Mouse (Mus musculus): ENCODE results near the gene Cyb561. TPM values are rescaled to one million over a fixed set of nuclear protein-coding genes. Genes with fewer than 3 reads are reported as not detected.

Cyb561 gene
- polyA plus RNA-seq, 1 experiment from 2014 or later: 11.6 TPM

- 94% methylated on average over 2 of the region's 2 CpGs for WGBS
- DNase-seq (ENCODE audit: low spot score, missing footprints): no peak
Measured at GRCm38 (mm10) chr11:105920836-105921235, 32.3 kb downstream of the Cyb561 start.

GRCm38 (mm10) chr11:105920098-105920785 lies 32.9 kb downstream of the Cyb561 start:
- H3K4me3 ChIP-seq (ENCODE audit: low read depth, low read length): no peak overlapping the region
- no peak overlapping the region for H3K27ac ChIP-seq (ENCODE audit: low read depth, low read length)
- no peak overlapping the region for H3K4me2 ChIP-seq
- H3K9me3 ChIP-seq (ENCODE audit: control insufficient read depth, low read length): no peaks in the 10 kb centered on the region
- DNase-seq (ENCODE audit: low spot score, missing footprints) (no peak), ATAC-seq (ENCODE audit: low FRiP score) (no peak)
- 71% methylated on average over 3 of the region's 3 CpGs for WGBS
- no peaks in the 10 kb centered on the region for H3K27me3 ChIP-seq (ENCODE audit: control insufficient read depth, insufficient read depth, low read length)
- no peaks in the 10 kb centered on the region for H3K4me1 ChIP-seq (ENCODE audit: control insufficient read depth, insufficient read depth, low read length)
- no peak overlapping the region for H3K9ac ChIP-seq (ENCODE audit: low read length)
- 0 out of 2 replicates have a peak, but pooled peaks cover 4% of the 10 kb centered on the region for H3K36me3 ChIP-seq (ENCODE audit: control insufficient read depth, insufficient read depth, low read length)

More at GRCm38 (mm10) chr11:105920836-105921235, 32.3 kb downstream of the Cyb561 start:
- no peak overlapping the region for H3K9ac ChIP-seq (ENCODE audit: low read length)
- H3K4me1 ChIP-seq (ENCODE audit: control insufficient read depth, insufficient read depth, low read length): no peaks in the 10 kb centered on the region
- no peak for ATAC-seq (ENCODE audit: low FRiP score)
- 0 out of 2 replicates have a peak, but pooled peaks cover 4% of the 10 kb centered on the region for H3K36me3 ChIP-seq (ENCODE audit: control insufficient read depth, insufficient read depth, low read length)
- no peaks in the 10 kb centered on the region for H3K27me3 ChIP-seq (ENCODE audit: control insufficient read depth, insufficient read depth, low read length)
- H3K27ac ChIP-seq (ENCODE audit: low read depth, low read length): no peak overlapping the region
- H3K4me3 ChIP-seq (ENCODE audit: low read depth, low read length): no peak overlapping the region
- H3K9me3 ChIP-seq (ENCODE audit: control insufficient read depth, low read length): no peaks in the 10 kb centered on the region
- no peak overlapping the region for H3K4me2 ChIP-seq

- H3K36me3 ChIP-seq (ENCODE audit: control insufficient read depth, insufficient read depth, low read length): no peaks in the 10 kb centered on the region
- no peak overlapping the region for H3K4me2 ChIP-seq
- no peaks in the 10 kb centered on the region for H3K4me1 ChIP-seq (ENCODE audit: control insufficient read depth, insufficient read depth, low read length)
- H3K27me3 ChIP-seq (ENCODE audit: control insufficient read depth, insufficient read depth, low read length): no peaks in the 10 kb centered on the region
- no peak overlapping the region for H3K27ac ChIP-seq (ENCODE audit: low read depth, low read length)
- H3K9me3 ChIP-seq (ENCODE audit: control insufficient read depth, low read length): no peaks in the 10 kb centered on the region
- no peak for DNase-seq (ENCODE audit: low spot score, missing footprints)
- WGBS: 50% methylated on average over 5 of the region's 5 CpGs
- no peak overlapping the region for H3K9ac ChIP-seq (ENCODE audit: low read length)
- H3K4me3 ChIP-seq (ENCODE audit: low read depth, low read length): no peak overlapping the region
- no peak for ATAC-seq (ENCODE audit: low FRiP score)
Measured at GRCm38 (mm10) chr11:105913580-105913979, 39.6 kb downstream of the Cyb561 start.

GRCm38 (mm10) chr11:105911592-105912375 lies 41.4 kb downstream of the Cyb561 start:
- H3K4me1 ChIP-seq (ENCODE audit: control insufficient read depth, insufficient read depth, low read length): no peaks in the 10 kb centered on the region
- H3K9ac ChIP-seq (ENCODE audit: low read length): no peak overlapping the region
- H3K4me2 ChIP-seq: no peak overlapping the region
- ATAC-seq (ENCODE audit: low FRiP score): peak; percentile 63; the same call in 1 of the 2 replicates
- WGBS: 39% methylated on average over 4 of the region's 4 CpGs
- no peak overlapping the region for H3K4me3 ChIP-seq (ENCODE audit: low read depth, low read length)
- no peaks in the 10 kb centered on the region for H3K27me3 ChIP-seq (ENCODE audit: control insufficient read depth, insufficient read depth, low read length)
- H3K9me3 ChIP-seq (ENCODE audit: control insufficient read depth, low read length): no peaks in the 10 kb centered on the region
- no peaks in the 10 kb centered on the region for H3K36me3 ChIP-seq (ENCODE audit: control insufficient read depth, insufficient read depth, low read length)
- DNase-seq (ENCODE audit: low spot score, missing footprints): peak; percentile 94
- H3K27ac ChIP-seq (ENCODE audit: low read depth, low read length): no peak overlapping the region

GRCm38 (mm10) chr11:105911149-105911548 lies 42.0 kb downstream of the Cyb561 start:
- Histone ChIP-seq H3K4me2 (no peak overlapping the region), H3K4me1 (ENCODE audit: control insufficient read depth, insufficient read depth, low read length) (no peaks in the 10 kb centered on the region), H3K36me3 (ENCODE audit: control insufficient read depth, insufficient read depth, low read length) (no peaks in the 10 kb centered on the region), H3K4me3 (ENCODE audit: low read depth, low read length) (no peak overlapping the region), H3K9ac (ENCODE audit: low read length) (no peak overlapping the region), H3K27me3 (ENCODE audit: control insufficient read depth, insufficient read depth, low read length) (no peaks in the 10 kb centered on the region), H3K9me3 (ENCODE audit: control insufficient read depth, low read length) (no peaks in the 10 kb centered on the region), H3K27ac (ENCODE audit: low read depth, low read length) (no peak overlapping the region)
- ATAC-seq (ENCODE audit: low FRiP score) (no peak), DNase-seq (ENCODE audit: low spot score, missing footprints) (no peak)

- Histone ChIP-seq H3K4me1 (ENCODE audit: control insufficient read depth, insufficient read depth, low read length) (no peaks in the 10 kb centered on the region), H3K9ac (ENCODE audit: low read length) (no peak overlapping the region), H3K27ac (ENCODE audit: low read depth, low read length) (no peak overlapping the region), H3K4me3 (ENCODE audit: low read depth, low read length) (no peak overlapping the region), H3K4me2 (no peak overlapping the region), H3K36me3 (ENCODE audit: control insufficient read depth, insufficient read depth, low read length) (no peaks in the 10 kb centered on the region), H3K9me3 (ENCODE audit: control insufficient read depth, low read length) (no peaks in the 10 kb centered on the region), H3K27me3 (ENCODE audit: control insufficient read depth, insufficient read depth, low read length) (no peaks in the 10 kb centered on the region)
- DNase-seq (ENCODE audit: low spot score, missing footprints) (no peak), ATAC-seq (ENCODE audit: low FRiP score) (no peak)
- 73% methylated on average over 2 of the region's 2 CpGs for WGBS
Measured at GRCm38 (mm10) chr11:105909617-105910016, 43.5 kb downstream of the Cyb561 start.

GRCm38 (mm10) chr11:105908926-105909325 lies 44.2 kb downstream of the Cyb561 start:
- no peak for ATAC-seq (ENCODE audit: low FRiP score)
- WGBS: 85% methylated on average over 8 of the region's 8 CpGs
- no peak overlapping the region for H3K4me3 ChIP-seq (ENCODE audit: low read depth, low read length)
- no peak overlapping the region for H3K9ac ChIP-seq (ENCODE audit: low read length)
- no peaks in the 10 kb centered on the region for H3K9me3 ChIP-seq (ENCODE audit: control insufficient read depth, low read length)
- no peaks in the 10 kb centered on the region for H3K36me3 ChIP-seq (ENCODE audit: control insufficient read depth, insufficient read depth, low read length)
- DNase-seq (ENCODE audit: low spot score, missing footprints): no peak
- H3K4me2 ChIP-seq: no peak overlapping the region
- no peaks in the 10 kb centered on the region for H3K4me1 ChIP-seq (ENCODE audit: control insufficient read depth, insufficient read depth, low read length)
- H3K27ac ChIP-seq (ENCODE audit: low read depth, low read length): no peak overlapping the region
- no peaks in the 10 kb centered on the region for H3K27me3 ChIP-seq (ENCODE audit: control insufficient read depth, insufficient read depth, low read length)

GRCm38 (mm10) chr11:105907381-105907780 lies 45.8 kb downstream of the Cyb561 start:
- H3K27ac ChIP-seq (ENCODE audit: low read depth, low read length): no peak overlapping the region
- H3K9me3 ChIP-seq (ENCODE audit: control insufficient read depth, low read length): no peaks in the 10 kb centered on the region
- H3K4me3 ChIP-seq (ENCODE audit: low read depth, low read length): no peak overlapping the region
- H3K4me1 ChIP-seq (ENCODE audit: control insufficient read depth, insufficient read depth, low read length): no peaks in the 10 kb centered on the region
- 92% methylated on average over 1 of the region's 1 CpGs for WGBS
- no peak overlapping the region for H3K9ac ChIP-seq (ENCODE audit: low read length)
- no peak for ATAC-seq (ENCODE audit: low FRiP score)
- H3K4me2 ChIP-seq: no peak overlapping the region
- H3K27me3 ChIP-seq (ENCODE audit: control insufficient read depth, insufficient read depth, low read length): no peaks in the 10 kb centered on the region
- H3K36me3 ChIP-seq (ENCODE audit: control insufficient read depth, insufficient read depth, low read length): no peaks in the 10 kb centered on the region
- DNase-seq (ENCODE audit: low spot score, missing footprints): no peak

- Histone ChIP-seq H3K36me3 (ENCODE audit: control insufficient read depth, insufficient read depth, low read length) (no peaks in the 10 kb centered on the region), H3K9ac (ENCODE audit: low read length) (no peak overlapping the region), H3K4me2 (no peak overlapping the region), H3K4me1 (ENCODE audit: control insufficient read depth, insufficient read depth, low read length) (no peaks in the 10 kb centered on the region), H3K27me3 (ENCODE audit: control insufficient read depth, insufficient read depth, low read length) (no peaks in the 10 kb centered on the region), H3K9me3 (ENCODE audit: control insufficient read depth, low read length) (no peaks in the 10 kb centered on the region), H3K4me3 (ENCODE audit: low read depth, low read length) (no peak overlapping the region), H3K27ac (ENCODE audit: low read depth, low read length) (no peak overlapping the region)
- DNase-seq (ENCODE audit: low spot score, missing footprints): no peak
- 81% methylated on average over 4 of the region's 4 CpGs for WGBS
- no peak for ATAC-seq (ENCODE audit: low FRiP score)
Measured at GRCm38 (mm10) chr11:105905529-105906213, 47.5 kb downstream of the Cyb561 start.

Measured in midbrain, embryonic 11.5 days (tissue).